Mouse (Mus musculus) heart, postnatal 4 days (tissue): ENCODE results near the gene Cenpn. TPM values are rescaled to one million over a fixed set of nuclear protein-coding genes. Genes with fewer than 3 reads are reported as not detected.

Experiments used
- DNase-seq: peaks from one replicate; pipeline ENCODE4 v3.0.0; 2021
- total RNA-seq, 2 experiments: library from RNA; stranded (reverse); gene quantifications; 2 replicates each; pipeline ENCODE4 v1.2.3; 2021

Cenpn gene
- 10 to 100 TPM; 19.4 to 21.6 TPM for total RNA-seq

DNA sequence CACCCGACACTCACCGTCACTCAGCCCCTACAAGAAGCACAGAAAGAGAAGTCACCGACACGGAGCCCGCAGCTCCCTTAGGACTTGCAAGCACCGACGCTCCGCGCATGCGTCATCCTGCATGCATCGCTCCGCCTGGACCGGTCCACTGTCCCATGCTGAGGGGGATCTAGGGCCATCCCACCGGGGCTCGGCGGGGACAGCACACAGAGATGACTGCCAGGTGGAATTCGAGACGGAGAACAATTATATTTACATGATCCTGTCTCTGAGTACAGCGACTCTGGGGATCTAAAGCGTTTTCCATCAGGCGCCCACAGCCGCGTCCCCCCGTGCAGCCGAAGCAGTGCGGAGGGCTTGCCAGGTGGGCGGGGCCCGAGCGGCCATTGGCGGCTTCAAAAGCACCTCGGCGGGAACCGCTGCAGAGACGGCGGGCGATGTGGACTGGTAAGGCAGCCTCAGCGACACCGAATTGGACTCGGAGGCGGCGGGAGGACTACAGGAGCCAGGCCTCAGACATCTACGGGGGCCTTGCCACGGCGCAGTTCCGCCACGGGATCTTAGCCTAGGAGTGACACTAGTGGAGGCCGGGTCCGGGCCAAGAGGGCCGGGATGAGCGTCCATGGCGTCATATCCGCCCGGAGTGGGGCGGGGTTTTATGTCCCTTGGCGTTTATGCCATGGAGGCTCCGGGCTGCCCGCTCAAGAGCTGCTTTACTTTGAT, at the start of gene Cenpn, which contains the start of gene Cmc2:
Cenpn (plus strand) TSS at position 394 of the 723 bp plus-strand sequence.
Cmc2 (minus strand) TSS at position 119 of the 723 bp plus-strand sequence.
- DNase-seq = peak; percentile 94

DNA sequence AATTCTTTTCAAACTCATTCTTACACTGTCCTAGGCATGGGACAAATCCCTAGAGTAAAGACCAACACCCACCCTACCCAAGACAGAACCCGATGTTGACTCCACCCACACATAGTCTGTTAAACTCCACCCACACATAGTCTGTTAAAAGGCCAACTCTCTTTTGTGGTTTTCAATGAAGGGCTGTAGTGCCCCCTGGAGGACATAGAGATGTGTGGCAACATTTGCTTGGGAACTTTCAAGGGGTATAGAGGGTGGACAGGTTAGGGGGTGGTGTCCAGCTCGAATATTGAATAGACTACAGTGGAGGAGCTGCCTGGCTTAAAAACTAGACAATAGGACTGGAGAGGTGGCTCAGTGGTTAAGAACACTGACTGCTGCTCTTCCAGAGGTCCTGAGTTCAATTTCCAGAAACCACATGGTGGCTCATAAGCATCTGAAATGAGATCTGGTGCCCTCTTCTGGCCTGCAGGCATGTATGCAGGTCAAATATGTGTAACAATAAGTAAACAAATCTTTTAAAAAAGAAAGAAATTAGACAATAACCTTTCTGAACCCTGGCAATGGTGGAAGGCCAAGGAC, 48.7 kb upstream of the Cenpn start:
- DNase-seq = no peak

DNA sequence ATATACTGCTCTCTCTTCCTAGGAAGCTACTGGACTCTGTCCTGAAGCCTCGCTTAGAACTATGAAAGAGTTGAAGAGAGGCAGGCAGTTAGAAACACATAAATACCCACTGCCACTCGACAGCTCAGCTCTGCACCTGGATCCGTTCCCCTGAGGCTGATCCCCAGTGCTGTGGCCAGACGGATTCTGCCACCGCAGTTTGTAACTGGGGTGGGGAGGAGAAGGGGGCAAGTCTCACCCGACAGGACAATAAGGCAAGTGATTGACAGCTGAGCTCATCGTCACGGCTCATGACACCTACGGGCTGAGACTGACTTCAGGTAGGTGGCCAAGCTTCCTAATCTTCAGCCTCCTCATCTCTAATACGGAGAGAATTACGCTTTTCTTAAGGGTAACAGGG, 47.9 kb upstream of the Cenpn start:
- DNase-seq = no peak

DNA sequence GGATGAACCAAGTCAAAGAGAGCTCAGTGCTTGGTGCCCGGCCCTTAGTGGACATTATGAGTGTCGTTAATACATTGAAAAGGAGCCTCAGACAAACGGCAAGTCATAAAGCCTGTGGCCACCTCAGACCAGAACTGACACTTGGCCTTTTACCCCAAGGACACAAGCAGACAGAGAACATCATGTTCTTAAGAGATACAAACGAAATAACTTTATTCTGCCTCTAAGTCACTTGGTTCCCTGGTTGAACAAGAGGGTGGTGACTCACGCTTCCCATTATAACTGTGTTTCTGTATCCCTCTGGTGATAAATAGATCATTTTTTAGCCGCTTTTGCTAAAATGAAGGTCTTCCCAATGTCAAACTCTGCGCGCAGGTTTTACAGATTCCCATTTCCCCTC, 47.5 kb upstream of the Cenpn start:
- DNase-seq = no peak

DNA sequence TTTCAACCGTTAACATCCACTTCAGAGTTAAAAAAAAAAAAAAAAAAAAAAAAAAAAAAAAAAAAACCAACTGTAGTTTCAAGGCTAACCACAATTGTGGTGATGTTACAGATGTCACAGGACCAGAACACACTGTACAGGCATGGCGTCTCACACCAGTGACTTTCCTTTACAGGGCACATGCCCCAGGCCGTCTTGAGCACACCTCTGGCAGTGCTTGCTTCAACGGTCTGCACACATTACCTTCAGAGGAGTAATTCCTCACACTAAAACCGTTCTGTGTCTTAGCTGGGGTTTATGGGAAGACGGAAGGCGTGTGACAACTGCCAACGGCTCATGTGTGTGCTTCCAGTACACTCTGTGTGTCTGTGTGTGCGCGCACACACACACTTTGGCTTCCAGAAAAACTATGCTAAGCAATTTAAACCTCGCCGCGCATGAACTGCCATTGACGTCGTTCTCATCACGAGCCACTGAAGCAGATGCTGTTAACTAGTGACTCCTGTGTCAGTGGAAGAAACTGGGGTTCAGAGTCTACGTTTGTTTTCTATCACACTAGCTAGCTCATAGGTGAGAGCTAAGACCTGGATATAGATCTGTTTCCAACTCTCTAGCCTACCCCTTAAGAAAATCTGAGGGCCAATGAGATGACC, 45.6 kb upstream of the Cenpn start:
- DNase-seq = no peak

DNA sequence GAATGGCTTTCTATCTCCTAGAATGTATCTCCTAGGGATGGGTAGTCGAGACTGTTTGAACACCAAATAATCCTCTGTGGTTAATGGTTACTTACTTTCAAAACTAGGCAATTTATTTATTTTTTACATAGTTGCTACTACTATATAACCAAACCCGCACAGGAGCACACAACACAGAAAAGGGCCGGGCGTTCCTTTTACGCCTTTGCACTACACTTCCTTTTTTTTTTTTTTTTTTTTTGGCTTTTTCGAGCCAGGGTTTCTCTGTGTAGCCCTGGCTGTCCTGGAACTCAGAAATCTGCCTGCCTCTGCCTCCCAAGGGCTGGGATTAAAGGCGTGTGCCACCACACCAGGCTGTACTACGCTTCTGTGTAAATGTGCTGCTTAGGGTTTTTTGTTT, 40.1 kb upstream of the Cenpn start:
- no peak for DNase-seq

DNA sequence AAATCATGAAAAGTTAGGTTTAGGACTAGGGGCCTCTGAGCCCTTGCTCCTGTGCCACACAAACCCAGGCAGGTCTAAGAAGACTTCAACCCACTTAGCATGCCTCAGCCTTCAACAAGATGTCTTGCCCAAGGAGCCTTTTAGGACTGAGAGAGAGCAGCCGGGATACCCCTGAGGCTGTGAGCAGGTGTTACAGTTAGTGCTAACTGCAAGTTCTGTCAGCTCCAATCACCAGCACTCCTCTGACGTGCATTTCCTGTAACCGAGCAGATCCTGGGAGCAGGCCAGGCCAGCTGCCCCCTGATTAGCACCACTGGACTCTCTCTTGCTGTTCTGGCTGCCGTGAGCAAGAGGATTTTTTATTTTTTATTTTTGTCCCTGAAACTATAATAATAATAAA, 33.7 kb upstream of the Cenpn start:
- DNase-seq = peak; percentile 42

DNA sequence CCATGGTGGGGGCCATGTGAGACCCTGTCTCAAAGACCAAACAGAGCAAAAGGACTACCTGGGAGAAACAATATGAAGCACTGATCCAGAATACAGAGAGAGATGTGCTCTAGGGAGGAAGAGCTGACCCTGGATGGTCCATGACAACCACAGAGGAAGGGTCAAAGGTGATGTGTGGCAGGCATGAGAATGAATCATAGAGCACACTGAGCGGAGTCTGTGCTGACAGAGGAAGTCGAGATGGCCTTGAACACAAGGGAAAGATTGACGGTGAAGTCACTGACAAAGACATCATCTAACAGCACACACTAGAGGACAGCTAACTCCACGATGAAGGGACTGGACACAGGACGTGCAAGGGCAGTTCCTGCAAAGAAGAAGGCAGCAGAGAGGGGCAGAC, 30.1 kb upstream of the Cenpn start:
- DNase-seq = no peak

DNA sequence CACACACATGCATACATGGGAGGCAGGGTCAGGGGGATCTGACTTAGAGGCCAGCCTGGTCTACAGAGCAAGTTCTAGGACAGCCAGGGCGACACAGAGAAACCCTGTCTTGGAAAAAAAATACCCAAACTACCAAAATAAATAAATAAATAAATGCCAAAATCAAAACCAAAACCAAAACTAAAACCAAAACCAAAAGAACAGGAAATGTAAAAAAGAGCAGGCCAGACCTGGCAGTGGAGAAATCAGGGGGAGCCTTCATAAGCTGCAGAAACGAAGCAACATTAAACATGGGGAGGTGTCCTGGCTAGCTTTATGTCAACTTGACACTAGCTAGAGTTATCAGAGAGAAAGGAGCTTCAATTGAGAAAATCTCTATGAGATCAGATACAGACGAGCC, 29.4 kb upstream of the Cenpn start:
- no peak for DNase-seq

DNA sequence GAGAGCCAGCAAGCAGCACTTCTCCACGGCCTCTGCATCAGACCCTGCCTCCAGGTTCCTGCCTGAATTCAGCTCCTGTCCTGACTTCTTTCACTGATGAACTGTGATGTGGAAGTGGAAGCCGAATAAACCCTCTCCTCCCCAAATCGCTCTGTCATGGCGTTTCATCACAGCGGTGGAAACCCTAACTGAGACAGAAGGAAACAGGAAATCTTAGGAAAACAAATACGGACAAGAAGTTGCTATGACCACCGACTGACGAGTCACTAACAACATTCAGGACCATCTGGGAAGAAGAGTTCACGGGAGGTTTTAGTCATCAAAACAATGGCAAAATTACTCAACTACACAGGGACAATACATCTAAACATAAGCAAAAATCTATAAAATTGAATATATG, 28.9 kb upstream of the Cenpn start:
- DNase-seq = no peak

DNA sequence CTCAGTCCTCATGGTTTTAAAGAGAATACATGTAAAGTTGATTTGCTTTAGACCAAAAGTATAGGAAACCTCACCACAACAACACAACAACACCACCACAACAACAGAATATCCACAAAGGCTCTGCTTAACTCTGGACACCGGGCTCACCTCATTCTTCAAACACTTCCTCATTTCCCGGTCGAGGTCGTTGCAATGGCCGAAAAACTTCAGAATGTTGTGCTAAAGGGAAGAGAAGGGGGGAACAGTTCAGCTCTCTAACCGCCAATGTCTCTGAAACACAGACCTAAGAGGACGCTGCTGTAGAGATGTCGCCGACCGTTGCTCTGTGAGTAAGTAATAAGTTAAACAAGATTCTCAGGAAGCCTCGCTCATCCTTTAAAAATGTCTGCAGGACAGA, 27.6 kb upstream of the Cenpn start:
- DNase-seq = no peak

DNA sequence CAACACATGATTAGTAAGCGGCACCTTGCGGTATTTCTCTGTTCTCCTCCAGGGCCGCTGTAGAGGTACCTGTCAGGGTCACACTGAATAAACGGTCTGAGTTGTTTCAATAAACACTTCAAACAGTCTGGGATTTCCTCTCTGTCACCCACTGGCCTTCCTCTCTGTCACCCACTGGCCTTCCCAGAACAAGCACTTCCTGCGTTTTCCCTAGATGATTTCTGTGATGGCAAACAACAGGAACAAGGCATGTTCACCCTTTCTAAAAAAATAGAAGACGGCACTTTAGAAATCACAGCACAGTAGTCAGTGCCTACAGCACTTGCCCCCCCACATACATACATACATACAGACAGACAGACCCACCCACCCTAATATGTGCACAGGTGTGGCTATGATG, 26.0 kb upstream of the Cenpn start:
- DNase-seq = no peak

DNA sequence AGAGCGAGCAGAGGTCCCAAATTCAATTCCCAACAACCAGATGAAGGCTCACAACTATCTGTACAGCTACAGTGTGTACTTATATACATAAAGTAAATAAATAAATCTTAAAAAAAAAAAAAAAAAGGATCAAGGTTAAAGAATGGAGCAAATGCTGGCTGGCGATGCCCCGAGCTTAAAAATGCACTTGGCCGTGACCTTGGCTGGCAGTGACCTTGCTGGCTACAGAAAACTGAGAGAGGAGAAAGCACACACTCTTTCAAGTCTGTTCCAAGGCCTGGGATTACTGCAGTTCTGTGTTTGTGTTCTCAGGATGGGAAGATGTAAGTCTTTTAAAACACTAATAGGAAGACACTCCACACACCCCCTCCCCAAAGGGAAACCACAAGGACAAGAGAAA, 16.8 kb upstream of the Cenpn start:
- DNase-seq = no peak

DNA sequence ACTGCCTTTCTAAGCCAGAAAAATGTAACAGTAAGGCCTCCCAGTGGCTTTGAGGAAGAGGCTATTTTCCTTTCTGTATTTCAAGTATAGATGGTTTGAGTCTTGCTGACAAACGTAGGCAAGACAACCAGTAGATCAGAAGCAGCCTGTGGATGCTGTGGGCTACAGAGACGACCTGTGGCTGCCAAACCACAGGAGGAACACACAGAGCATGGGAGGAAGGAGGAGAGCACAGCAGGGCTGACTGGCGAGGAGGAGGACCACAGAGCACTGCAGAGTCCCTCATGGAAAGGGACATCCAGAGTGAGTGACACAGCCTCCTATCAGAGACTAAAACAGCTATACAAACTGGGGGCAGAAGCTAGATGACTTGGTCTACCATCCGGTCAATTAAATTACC, 16.3 kb upstream of the Cenpn start:
- no peak for DNase-seq

DNA sequence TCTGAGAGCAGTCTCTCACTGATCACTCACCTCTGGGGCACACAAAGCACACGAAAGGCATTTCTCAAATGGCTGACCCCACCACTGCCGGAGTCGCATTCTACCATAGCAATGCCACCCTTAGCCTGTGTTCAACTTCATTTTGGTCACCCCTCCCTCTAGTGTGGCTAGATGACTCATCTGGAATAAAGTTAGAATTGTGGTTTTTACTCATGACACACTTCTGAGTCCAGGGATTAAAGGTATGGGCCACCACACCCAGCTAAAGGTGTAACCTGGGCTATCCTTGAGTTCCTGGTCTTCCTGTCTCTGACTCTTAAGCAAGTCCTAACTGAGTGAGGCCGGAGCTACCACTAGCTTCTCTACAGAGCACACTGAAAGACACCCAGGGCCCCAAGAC, 15.7 kb upstream of the Cenpn start:
- DNase-seq = no peak

DNA sequence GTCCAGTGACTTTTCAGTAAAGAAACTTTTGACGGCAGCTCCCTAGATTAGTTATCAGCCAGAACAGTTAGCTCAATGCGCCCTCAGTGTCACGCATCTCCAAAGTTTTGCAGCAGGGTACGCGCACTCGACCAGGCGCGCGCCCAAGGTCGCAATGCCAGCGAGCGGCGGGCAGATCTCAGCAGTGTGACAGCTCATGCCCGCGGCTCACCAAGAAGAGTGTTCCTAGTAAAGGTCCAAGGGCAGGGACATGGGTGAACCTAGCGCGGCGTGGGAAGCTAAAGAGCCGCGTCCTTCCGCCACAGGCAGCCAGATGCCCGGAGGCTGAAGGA, 559 bp upstream of the Cenpn start:
- no peak for DNase-seq

DNA sequence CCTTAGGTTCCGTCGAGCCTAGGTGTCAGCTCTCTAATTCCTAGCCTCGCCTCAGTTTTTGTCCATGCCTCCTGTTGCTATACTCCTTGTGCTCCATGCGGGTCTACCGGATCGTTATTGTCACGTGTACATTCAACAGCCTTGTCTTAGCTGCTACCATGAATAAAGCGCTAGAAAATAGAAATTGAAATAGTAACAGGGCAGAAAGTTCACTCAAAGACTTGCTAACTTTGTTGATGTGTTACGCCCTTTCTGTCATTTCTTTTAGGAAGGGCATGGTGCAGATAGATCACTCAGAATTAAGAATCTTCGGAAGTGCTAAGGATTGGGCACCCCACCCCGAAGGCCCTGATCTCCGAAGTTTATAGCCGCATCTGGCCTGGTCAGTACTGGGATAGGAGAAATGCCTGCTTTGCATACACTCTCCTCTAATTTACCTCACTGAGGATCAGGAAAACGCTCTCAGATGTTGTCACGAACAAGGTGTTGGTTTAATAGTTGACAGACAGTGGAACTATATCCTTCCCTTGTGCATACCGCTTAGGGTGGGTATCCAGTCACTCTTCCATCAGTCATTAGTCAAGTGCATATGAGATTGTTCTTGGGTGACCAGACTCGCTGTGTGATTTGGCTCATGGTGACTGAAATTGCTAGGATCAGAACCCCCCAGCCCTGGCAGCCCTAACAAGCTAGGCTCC, 679 bp downstream of the Cenpn start:
- no peak for DNase-seq

DNA sequence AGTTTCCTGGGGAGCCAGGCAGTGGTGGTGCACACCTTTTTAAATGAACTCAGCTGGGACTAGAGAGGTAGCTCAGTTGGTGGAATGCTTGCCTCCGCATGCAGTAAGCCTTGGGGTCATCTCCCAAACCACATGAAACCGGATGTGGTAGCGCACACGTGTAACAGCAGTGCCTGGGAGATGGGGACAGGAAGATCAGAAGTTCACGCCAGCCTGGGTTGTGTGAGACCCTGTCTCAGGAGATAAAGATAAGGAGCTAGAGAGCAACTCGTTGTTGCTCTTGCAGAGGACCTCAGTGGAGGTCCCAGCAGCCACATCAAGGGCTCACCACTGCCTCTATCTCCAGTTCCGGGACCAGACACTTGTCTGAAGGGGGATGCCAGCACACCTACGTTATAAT, 2.0 kb downstream of the Cenpn start:
- no peak for DNase-seq

DNA sequence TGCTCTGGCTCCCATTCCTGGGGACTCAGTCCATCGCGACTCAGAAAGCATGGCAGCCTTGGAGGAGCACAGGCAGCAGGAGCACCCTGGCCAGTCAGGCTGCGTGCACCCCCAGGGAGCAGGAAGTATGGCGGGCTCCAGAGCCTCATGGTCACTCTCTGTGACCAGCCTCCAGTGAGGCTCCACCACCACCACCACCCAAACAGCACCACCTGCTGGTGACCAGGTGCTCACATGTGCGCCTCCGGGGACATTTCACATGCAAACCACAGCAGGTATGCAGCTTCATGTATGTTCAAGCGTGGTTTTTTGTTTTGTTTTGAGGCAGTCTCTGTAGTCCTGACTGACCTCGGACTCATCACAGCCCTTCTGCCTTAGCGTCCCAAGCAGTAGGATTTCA, 6.3 kb downstream of the Cenpn start:
- peak; percentile 52 for DNase-seq

DNA sequence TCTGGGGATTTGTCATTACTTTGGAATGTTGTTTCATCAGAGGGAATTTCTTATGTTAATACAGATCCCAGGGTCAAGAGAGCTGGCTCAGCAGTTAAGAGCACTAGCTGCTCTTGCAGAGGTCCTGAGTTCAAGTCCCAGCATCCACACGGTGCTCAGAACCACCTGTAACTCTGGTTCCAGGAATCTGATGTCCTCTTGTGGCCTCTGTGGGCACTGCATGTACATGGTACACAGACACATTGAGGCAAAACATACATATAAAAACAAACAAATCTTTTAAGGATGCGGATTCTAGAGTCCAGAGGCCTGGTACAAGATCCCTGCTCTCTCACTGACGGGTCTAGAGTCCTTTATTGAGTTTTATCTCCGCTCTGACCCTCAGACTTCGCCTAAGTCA, 7.1 kb downstream of the Cenpn start:
- DNase-seq = no peak

DNA sequence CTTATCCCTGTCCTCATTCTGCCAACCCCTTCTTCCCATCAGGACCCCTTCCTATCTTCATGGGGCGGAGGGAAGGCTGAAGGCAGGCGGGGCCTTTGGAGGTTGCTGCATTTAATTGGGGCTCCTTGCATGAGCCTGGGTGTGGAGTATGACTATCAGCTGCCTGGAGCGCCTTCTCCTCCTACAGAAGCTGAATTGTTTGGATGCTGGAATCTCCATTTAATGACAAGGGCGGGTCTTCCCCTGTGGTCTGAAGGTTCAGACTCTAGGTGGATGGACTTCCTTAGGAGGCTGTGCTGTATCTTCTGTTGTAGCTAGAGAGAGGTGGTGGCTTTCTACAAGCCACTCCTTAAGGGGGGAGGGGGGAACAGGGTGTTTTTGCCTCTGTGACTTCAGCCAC, 13.4 kb downstream of the Cenpn start:
- DNase-seq = no peak

DNA sequence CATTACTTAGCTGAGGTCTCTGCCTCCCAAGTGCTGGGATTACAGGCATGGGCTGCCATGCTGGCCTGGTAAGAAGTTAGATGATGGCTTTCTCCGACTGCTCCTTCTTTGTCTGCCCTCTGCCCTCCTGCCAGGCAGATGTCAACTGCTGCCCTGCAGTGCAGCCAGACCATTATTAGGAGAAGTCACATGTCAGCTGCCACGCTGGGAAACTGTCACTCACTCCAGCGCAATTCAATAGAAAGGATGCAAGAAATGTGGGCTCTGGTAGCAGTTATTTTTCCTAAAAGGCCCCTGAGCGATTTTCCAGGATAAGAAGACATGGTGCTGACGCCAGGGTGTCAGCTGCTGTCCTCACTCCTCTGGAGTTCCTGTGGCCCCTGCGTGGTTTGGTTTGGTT, 14.0 kb downstream of the Cenpn start:
- DNase-seq = no peak

DNA sequence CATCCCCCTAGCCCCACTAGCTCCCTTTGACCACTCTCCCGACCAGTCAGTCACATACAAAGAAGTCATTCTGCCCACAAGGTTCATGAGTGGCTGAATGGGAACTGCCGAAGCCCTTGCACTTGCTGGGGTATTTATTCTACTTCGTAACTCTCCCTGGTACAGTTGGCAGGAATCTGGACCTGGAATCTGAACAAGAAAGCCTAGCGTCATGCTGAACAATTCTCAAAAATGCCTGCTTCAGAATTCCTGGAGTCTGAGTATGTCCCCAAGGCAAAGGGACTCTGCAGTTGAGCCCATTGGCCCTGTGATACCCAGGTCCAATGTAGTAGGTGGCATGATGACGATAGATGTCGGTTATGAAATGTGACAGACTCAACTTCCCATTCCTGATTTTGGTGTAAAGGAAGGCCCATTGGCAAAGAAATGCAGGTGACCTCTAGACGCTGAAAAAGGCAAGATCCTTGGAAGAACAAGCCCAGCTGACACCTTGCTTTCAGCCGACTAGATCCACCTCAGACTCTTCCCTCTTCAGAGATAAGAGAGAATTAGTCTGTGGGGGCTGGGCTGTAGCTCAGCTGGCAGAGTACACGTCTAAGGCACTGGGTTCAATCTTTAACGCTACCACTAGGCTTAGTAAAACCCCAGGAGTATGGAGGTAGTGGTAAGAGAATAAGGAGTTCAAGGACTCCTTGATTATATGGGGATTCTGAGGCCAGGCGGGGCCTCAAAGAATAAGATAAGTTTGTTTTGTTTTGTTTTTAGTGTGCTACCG, 20.9 kb downstream of the Cenpn start:
- no peak for DNase-seq
